Mouse (Mus musculus) adrenal gland, adult 2 months (tissue): ENCODE data around the gene Zfp523. TPM values are rescaled to one million over a fixed set of nuclear protein-coding genes. Genes with fewer than 3 reads are reported as not detected.

Source experiments
- DNase-seq: peaks from one replicate; pipeline ENCODE4 v3.0.0; 2021
- polyA plus RNA-seq: library from polyadenylated mRNA; depleted of rRNA; stranded (reverse); fragments of >200 nt; gene quantifications from 2 replicates; pipeline ENCODE4 v1.2.3, GENCODE M21; 2012
- total RNA-seq, 2 experiments: library from RNA; stranded (reverse); gene quantifications; 2 replicates each; pipeline ENCODE4 v1.2.3; 2021

Zfp523 gene
- total and polyA plus RNA-seq, 3 experiments, result 31.3 to 118 (median 39.2) TPM

DNA sequence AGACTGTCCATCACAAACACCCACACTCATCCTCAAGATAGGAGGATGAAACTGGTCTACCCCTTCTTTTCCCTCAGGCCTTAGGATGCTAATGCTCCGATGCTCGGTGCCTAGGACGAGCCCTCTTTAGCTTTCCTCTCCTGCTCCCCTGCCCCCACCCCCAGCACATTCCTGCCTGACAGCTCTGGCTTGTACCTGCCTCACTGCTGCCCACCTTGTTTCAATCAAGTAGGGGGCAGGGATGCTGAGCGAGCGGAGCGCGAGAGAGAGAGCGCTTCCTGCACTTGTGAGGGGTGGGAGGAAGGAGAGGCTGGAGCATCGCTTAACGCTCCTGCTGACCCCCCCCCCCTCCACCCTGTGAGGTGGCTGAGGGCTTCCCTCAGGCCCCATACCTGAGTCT lies 16.6 kb upstream of the Zfp523 start:
- no peak for DNase-seq

DNA sequence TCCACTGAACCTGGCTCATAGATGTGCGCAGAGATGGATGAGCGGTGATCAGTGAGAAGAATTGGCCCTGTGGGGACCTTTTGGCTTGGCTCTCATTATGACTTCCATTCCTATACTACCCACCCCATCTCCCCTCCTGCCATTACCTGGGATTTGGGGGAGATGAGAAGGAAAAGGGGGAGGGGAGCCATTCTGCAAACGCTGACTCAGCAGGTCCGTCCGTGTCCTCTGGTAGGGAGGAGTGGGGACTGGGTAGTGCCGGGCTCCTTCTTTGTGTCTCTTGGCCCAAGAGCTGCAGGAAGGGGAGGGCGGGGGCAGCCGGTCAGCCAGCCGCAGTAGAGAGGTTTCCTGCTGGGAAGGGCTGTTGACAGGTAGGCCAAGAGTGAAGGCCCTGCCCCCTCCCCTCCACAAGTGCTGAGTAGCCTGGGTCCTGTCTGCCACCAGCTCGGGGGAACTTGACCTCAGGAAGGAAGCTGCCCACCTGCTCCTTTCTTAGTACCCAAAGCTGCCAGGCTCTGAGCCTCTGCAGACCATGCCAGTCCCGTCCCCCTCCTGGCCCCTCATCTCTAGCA lies 15.5 kb upstream of the Zfp523 start:
- DNase-seq, result no peak

- DNase-seq, result peak; percentile 82
Observed at GRCm38 (mm10) chr17:28163666-28164065, 13.3 kb upstream of the Zfp523 start.

- DNase-seq, result peak; percentile 76
Observed at GRCm38 (mm10) chr17:28170460-28171305, 6.2 kb upstream of the Zfp523 start.

- DNase-seq, result no peak
Observed at GRCm38 (mm10) chr17:28172690-28173089, 4.2 kb upstream of the Zfp523 start.

DNA sequence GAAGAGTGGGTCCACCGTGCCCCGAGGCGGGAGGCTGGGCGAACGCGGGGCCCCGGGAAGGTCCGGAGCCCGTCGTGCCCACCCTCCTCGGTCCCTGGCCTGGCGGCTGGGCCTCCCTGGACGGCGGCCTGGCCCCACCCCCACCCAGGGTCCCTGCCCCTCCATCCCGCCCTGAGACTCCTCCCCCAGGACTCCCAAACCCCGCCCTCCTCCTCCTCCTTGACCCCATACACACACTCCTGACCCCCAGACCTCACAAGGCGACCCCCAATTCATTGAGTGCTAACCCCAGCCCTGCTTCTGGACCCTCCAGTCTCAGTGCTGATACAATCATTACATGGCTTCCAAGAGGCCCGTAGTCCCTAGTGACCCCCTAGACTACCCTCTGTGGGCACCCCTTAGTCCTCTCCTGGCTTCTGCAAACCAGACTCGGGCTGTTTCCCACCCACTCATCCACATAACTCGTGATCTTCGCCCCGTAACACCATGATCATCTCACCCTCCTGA lies 664 bp downstream of the Zfp523 start:
- DNase-seq, result no peak

DNA sequence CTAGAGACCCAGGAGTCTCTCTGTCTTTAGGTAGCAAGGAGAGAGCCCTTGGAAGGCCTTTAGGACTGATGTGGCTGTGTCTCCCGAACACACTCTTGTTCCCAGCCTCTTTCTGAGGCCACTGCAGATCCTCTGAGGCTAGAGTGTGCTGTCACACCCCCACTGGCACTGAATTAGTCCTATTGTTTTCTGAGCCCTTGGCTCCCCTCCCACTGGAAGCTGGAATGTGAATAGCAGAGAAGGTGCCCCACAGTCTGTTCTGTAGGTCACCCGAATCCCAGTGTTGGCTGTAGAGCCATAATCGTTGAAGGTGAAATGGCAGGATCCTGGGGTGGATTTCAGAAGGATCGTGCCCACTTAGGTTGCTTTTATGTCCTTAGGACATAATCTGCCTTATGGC lies 3.4 kb downstream of the Zfp523 start:
- no peak for DNase-seq

- DNase-seq, result no peak
Observed at GRCm38 (mm10) chr17:28180783-28181544, 4.0 kb downstream of the Zfp523 start.

- DNase-seq, result no peak
Observed at GRCm38 (mm10) chr17:28184971-28185638, 8.2 kb downstream of the Zfp523 start.

DNA sequence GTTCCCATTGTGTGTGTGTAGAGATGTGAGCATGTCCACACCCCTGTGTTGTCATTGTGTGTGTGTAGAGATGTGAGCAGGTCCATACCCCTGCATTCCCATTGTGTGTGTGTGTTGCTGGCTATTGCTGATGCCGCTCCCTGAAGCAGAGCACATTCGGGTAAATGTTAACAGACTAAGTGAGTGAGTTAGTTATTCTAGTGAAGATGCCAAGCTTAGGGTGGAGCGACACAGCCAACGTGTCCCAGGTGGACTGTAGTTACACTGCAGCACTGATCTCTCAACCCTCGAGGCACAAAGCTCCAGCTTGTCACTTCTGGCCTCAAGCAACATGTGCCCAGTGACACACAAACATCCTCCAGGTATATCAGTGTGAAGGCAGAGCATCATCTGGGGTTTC lies 11.4 kb downstream of the Zfp523 start:
- DNase-seq, result no peak

DNA sequence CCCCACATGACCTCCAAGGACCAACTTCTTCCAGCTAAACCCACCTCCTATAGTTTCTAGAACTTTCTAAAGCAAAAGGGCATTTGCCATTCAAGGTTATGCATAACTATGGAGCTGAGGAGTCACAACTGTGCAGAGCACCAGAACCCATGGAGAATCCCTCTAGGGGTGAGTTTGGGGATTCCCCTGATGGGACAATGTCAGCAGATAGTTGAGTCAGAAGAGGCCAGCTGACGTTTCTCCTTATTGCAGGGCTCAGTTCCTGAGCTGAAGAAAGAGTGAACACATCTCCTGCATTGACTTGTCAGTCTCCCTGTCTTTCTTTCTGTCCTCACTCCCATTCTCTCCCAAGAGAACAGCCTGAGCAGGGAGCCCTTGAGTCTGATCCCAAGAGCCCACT lies 15.8 kb downstream of the Zfp523 start:
- no peak for DNase-seq

DNA sequence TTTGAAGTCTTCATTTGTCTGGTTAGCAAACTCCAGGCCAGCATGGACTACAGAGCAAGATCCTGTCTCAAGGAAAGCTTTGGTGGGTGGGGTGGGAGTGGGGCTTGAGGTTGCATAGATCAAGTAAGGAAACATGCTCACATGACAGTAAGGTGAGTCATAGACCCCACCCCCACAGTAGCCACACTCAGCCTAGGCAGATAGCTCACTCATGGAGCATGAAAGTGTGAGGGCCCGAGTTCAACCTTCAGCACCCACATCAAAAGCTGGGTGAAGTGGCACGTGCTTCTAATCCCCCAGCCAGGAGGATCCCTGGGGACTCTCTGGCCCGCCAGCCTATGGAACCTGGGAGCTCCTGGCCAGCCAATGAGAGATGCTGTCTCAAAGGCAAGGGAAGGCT lies 16.6 kb downstream of the Zfp523 start:
- no peak for DNase-seq

GRCm38 (mm10) chr17:28195033-28195432 lies 18.1 kb downstream of the Zfp523 start:
- DNase-seq, result no peak

GRCm38 (mm10) chr17:28197646-28198045 lies 20.7 kb downstream of the Zfp523 start:
- no peak for DNase-seq

DNA sequence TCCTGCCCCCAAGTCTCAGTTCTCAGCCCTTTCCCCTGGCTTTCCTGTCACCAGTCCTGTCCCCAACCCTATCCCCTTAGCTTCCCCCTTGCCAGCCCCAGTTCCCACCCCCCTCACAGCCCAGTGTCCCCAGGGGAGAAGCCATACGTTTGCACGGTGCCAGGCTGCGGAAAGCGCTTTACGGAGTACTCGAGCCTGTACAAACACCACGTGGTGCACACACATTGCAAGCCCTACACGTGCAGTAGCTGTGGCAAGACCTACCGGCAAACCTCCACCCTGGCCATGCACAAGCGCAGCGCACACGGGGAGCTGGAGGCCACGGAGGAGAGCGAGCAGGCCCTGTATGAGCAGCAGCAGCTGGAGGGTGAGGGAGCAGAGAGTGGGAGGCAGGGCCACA lies 25.1 kb downstream of the Zfp523 start:
- DNase-seq, result no peak

- peak; percentile 38 for DNase-seq
Observed at GRCm38 (mm10) chr17:28204052-28204720, 27.3 kb downstream of the Zfp523 start.

GRCm38 (mm10) chr17:28205443-28205842 lies 28.5 kb downstream of the Zfp523 start:
- DNase-seq, result no peak

DNA sequence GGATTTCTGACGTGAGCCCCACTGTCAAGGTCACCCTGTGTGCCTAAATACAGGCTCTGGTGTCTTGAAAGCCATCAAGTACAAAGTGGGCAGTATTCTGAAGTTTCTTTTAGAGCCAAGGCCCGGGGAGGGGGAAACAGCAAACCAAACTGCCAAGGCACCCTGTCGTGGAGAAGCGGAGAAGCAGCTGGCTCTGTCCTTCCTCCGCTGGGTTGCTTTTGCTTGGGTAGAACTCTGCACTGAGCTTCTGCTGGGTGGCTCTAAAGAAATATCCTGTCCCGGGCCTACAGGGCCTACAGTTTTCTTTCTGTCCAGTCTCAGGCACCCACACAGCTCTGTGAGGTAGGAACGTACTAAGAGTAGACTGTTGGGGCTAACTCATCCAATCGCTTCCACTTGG lies 30.2 kb downstream of the Zfp523 start:
- no peak for DNase-seq

- DNase-seq, result peak; percentile 79
Observed at GRCm38 (mm10) chr17:28207591-28208313, 30.8 kb downstream of the Zfp523 start, which contains the start of gene Def6. Gene Def6, plus strand, starts transcription at chr17:28207778.

DNA sequence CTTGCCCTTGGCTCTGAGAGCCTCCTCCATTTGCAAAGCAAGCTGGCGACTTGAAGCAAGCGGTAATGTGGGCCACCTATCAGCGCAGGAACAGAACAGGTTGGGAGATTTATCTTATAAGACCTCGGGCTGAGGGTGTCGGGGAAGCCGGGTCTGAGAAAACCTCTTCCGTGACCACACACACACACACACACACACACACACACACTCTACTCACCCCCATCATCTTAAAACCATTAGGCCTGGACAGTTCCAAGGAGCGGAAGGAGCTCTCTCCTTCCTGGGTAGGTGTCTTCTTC lies 31.3 kb downstream of the Zfp523 start:
- DNase-seq, result no peak
